Mouse (Mus musculus): ENCODE data around the gene Rdh9. TPM values are rescaled to one million over a fixed set of nuclear protein-coding genes. Genes with fewer than 3 reads are reported as not detected.

Rdh9 gene
- total RNA-seq, 1 experiment = 0.27 TPM

- H3K9ac ChIP-seq (ENCODE audit: insufficient read depth, low read depth, low read length, poor library complexity, severe bottlenecking) = no peak overlapping the region
- TF ChIP-seq ZC3H11A (IDR thresholded peaks at IDR 0.05; ENCODE audit: borderline replicate concordance, low read depth, low read length) (peak; percentile 59; the same call in 1 of the 2 replicates), CHD2 (IDR thresholded peaks at IDR 0.05; ENCODE audit: low read depth, low read length) (no peak), MAFK (IDR thresholded peaks at IDR 0.05; ENCODE audit: insufficient read depth, low read depth, low read length) (no peak), HCFC1 (IDR thresholded peaks at IDR 0.05; ENCODE audit: borderline replicate concordance, insufficient read depth, low read length) (no peak), ZNF384 (IDR thresholded peaks at IDR 0.05; ENCODE audit: low read depth, low read length) (no peak)
- in situ Hi-C loops (cut with MboI; ENCODE audit: low sequenced_read_pairs in 2 of 2, unreplicated experiment in 2 of 2) = no loop called here
- no peak overlapping the region for H3K27ac ChIP-seq (ENCODE audit: insufficient read depth, low read depth, low read length, poor library complexity, severe bottlenecking)
- H3K4me1 ChIP-seq (ENCODE audit: control insufficient read depth in 2 of 2, insufficient read depth in 2 of 2, low read length in 2 of 2, poor library complexity in 1 of 2) = peaks cover 2 to 13% of the 10 kb centered on the region in 2 experiments; a peak in 2 of 4 replicates
- DNase-seq (ENCODE audit: low read depth, low spot score) = no peak
- no peaks in the 10 kb centered on the region for H3K9me3 ChIP-seq (ENCODE audit: control insufficient read depth, insufficient read depth, low read depth, low read length)
- peak overlapping the region in 1 of 2 experiments; percentile 71; a peak in 1 of 4 replicates for H3K4me3 ChIP-seq (ENCODE audit: insufficient read depth in 1 of 2, low read depth in 1 of 2, low read length in 2 of 2, poor library complexity in 1 of 2, severe bottlenecking in 1 of 2)
- H3K36me3 ChIP-seq (ENCODE audit: control insufficient read depth, insufficient read depth, low read length, poor library complexity, severe bottlenecking) = peaks cover 16% of the 10 kb centered on the region
These were observed 37.9 kb upstream of the Rdh9 start for GRCm38 (mm10) chr10:127738151-127738882.

- peak; percentile 54 for DNase-seq (ENCODE audit: low read depth, low spot score)
- H3K27ac ChIP-seq (ENCODE audit: insufficient read depth, low read depth, low read length, poor library complexity, severe bottlenecking) = no peak within 1 kb of the TSS
- in situ Hi-C loops (cut with MboI; ENCODE audit: low sequenced_read_pairs in 2 of 2, unreplicated experiment in 2 of 2) = no loop called here
- peaks cover 24% of the 10 kb centered on the region for H3K36me3 ChIP-seq (ENCODE audit: control insufficient read depth, insufficient read depth, low read length, poor library complexity, severe bottlenecking)
- peak within 1 kb of the TSS; percentile 86 for H3K9ac ChIP-seq (ENCODE audit: insufficient read depth, low read depth, low read length, poor library complexity, severe bottlenecking)
- H3K9me3 ChIP-seq (ENCODE audit: control insufficient read depth, insufficient read depth, low read depth, low read length) = no peaks in the 10 kb centered on the region
- no peak for TF ChIP-seq ZNF384 (IDR thresholded peaks at IDR 0.05; ENCODE audit: low read depth, low read length)
- TF ChIP-seq CHD2 (IDR thresholded peaks at IDR 0.05; ENCODE audit: low read depth, low read length) = no peak
- no peak for TF ChIP-seq MAFK (IDR thresholded peaks at IDR 0.05; ENCODE audit: insufficient read depth, low read depth, low read length)
- TF ChIP-seq HCFC1 (IDR thresholded peaks at IDR 0.05; ENCODE audit: borderline replicate concordance, insufficient read depth, low read length) = no peak
- no peak for TF ChIP-seq ZC3H11A (IDR thresholded peaks at IDR 0.05; ENCODE audit: borderline replicate concordance, low read depth, low read length)
- H3K4me1 ChIP-seq (ENCODE audit: control insufficient read depth in 2 of 2, insufficient read depth in 2 of 2, low read length in 2 of 2, poor library complexity in 1 of 2) = peaks cover 0 to 7% of the 10 kb centered on the region in 2 experiments; a peak in 2 of 4 replicates
- peak within 1 kb of the TSS; percentile 93 to 94 for H3K4me3 ChIP-seq (ENCODE audit: insufficient read depth in 1 of 2, low read depth in 1 of 2, low read length in 2 of 2, poor library complexity in 1 of 2, severe bottlenecking in 1 of 2)
These were observed 37.0 kb upstream of the Rdh9 start, which contains the start of gene Zbtb39 for GRCm38 (mm10) chr10:127739083-127739660. Gene Zbtb39 (plus strand): TSS chr10:127739538.

- Histone ChIP-seq H3K9me3 (ENCODE audit: control insufficient read depth, insufficient read depth, low read depth, low read length) (no peaks in the 10 kb centered on the region), H3K4me1 (ENCODE audit: control insufficient read depth in 2 of 2, insufficient read depth in 2 of 2, low read length in 2 of 2, poor library complexity in 1 of 2) (peaks cover 0 to 10% of the 10 kb centered on the region in 2 experiments; a peak in 3 of 4 replicates), H3K27ac (ENCODE audit: insufficient read depth, low read depth, low read length, poor library complexity, severe bottlenecking) (no peak overlapping the region), H3K9ac (ENCODE audit: insufficient read depth, low read depth, low read length, poor library complexity, severe bottlenecking) (peak overlapping the region; percentile 86), H3K36me3 (ENCODE audit: control insufficient read depth, insufficient read depth, low read length, poor library complexity, severe bottlenecking) (peaks cover 28% of the 10 kb centered on the region), H3K4me3 (ENCODE audit: insufficient read depth in 1 of 2, low read depth in 1 of 2, low read length in 2 of 2, poor library complexity in 1 of 2, severe bottlenecking in 1 of 2) (peak overlapping the region; percentile 93 to 94)
- DNase-seq (ENCODE audit: low read depth, low spot score) = no peak
- no peak for TF ChIP-seq CHD2 (IDR thresholded peaks at IDR 0.05; ENCODE audit: low read depth, low read length)
- TF ChIP-seq ZNF384 (IDR thresholded peaks at IDR 0.05; ENCODE audit: low read depth, low read length) = no peak
- TF ChIP-seq MAFK (IDR thresholded peaks at IDR 0.05; ENCODE audit: insufficient read depth, low read depth, low read length) = no peak
- no peak for TF ChIP-seq ZC3H11A (IDR thresholded peaks at IDR 0.05; ENCODE audit: borderline replicate concordance, low read depth, low read length)
- TF ChIP-seq HCFC1 (IDR thresholded peaks at IDR 0.05; ENCODE audit: borderline replicate concordance, insufficient read depth, low read length) = no peak
- in situ Hi-C loops (cut with MboI; ENCODE audit: low sequenced_read_pairs in 2 of 2, unreplicated experiment in 2 of 2) = loop anchor here in 1 of 2 experiments (5.0 to 10.0 kb wide), 2 partner anchors 205 to 268 kb away; partner anchors contain the start of gene Hsd17b6
These were observed 36.5 kb upstream of the Rdh9 start for GRCm38 (mm10) chr10:127739661-127740161.

- no peak overlapping the region for H3K4me3 ChIP-seq (ENCODE audit: insufficient read depth in 1 of 2, low read depth in 1 of 2, low read length in 2 of 2, poor library complexity in 1 of 2, severe bottlenecking in 1 of 2)
- DNase-seq (ENCODE audit: low read depth, low spot score) = peak; percentile 59
- H3K9me3 ChIP-seq (ENCODE audit: control insufficient read depth, insufficient read depth, low read depth, low read length) = no peaks in the 10 kb centered on the region
- no peak for TF ChIP-seq HCFC1 (IDR thresholded peaks at IDR 0.05; ENCODE audit: borderline replicate concordance, insufficient read depth, low read length)
- TF ChIP-seq MAFK (IDR thresholded peaks at IDR 0.05; ENCODE audit: insufficient read depth, low read depth, low read length) = no peak
- no peak for TF ChIP-seq ZNF384 (IDR thresholded peaks at IDR 0.05; ENCODE audit: low read depth, low read length)
- TF ChIP-seq CHD2 (IDR thresholded peaks at IDR 0.05; ENCODE audit: low read depth, low read length) = no peak
- TF ChIP-seq ZC3H11A (IDR thresholded peaks at IDR 0.05; ENCODE audit: borderline replicate concordance, low read depth, low read length) = no peak
- no peak overlapping the region for H3K27ac ChIP-seq (ENCODE audit: insufficient read depth, low read depth, low read length, poor library complexity, severe bottlenecking)
- peaks cover 31% of the 10 kb centered on the region for H3K36me3 ChIP-seq (ENCODE audit: control insufficient read depth, insufficient read depth, low read length, poor library complexity, severe bottlenecking)
- in situ Hi-C loops (cut with MboI; ENCODE audit: low sequenced_read_pairs in 2 of 2, unreplicated experiment in 2 of 2) = loop anchor here in 1 of 2 experiments (5.0 to 10.0 kb wide), 2 partner anchors 200 to 263 kb away; partner anchors contain the start of gene Hsd17b6
- H3K9ac ChIP-seq (ENCODE audit: insufficient read depth, low read depth, low read length, poor library complexity, severe bottlenecking) = no peak overlapping the region
- peaks cover 4 to 27% of the 10 kb centered on the region in 2 experiments for H3K4me1 ChIP-seq (ENCODE audit: control insufficient read depth in 2 of 2, insufficient read depth in 2 of 2, low read length in 2 of 2, poor library complexity in 1 of 2)
These were observed 31.5 kb upstream of the Rdh9 start for GRCm38 (mm10) chr10:127744661-127745060.

Data from ES-E14 (cell line).